Mouse (Mus musculus) forebrain, embryonic 11.5 days (tissue): ENCODE results near the gene Pyroxd2. TPM values are rescaled to one million over a fixed set of nuclear protein-coding genes. Genes with fewer than 3 reads are reported as not detected.

Source experiments
- ATAC-seq: fragments of 200-750 bp; cut with Nextera tagmentation; replicated peaks from 2 replicates; pipeline ENCODE4 v1.8.0; 2017; ENCODE audit warnings: moderate TSS enrichment; ENCODE audit not compliant: low FRiP score
- DNase-seq: peaks from one replicate; pipeline ENCODE4 v3.0.0-alpha.2; 2017; ENCODE audit warnings: low spot score
- H3K27ac ChIP-seq: fragments of 300-500 bp; sonication (generic); 2 replicates; pipeline ENCODE4 v1.5.1; 2014; ENCODE audit warnings: low read depth, low read length
- H3K27me3 ChIP-seq: fragments of 300-500 bp; sonication (generic); 2 replicates; pipeline ENCODE4 v1.6.1; 2014; ENCODE audit warnings: mild to moderate bottlenecking, low read length, mixed read lengths; ENCODE audit not compliant: control insufficient read depth, insufficient read depth
- H3K36me3 ChIP-seq: fragments of 300-500 bp; sonication (generic); 2 replicates; pipeline ENCODE4 v1.6.1; 2014; ENCODE audit warnings: mild to moderate bottlenecking, low read length, moderate library complexity, mixed read lengths; ENCODE audit not compliant: control insufficient read depth, insufficient read depth
- H3K4me1 ChIP-seq: fragments of 300-500 bp; sonication (generic); replicated peaks from 2 replicates; pipeline ENCODE4 v1.6.1; 2014; ENCODE audit warnings: low read length, mixed read lengths; ENCODE audit not compliant: control insufficient read depth, insufficient read depth
- H3K4me2 ChIP-seq: fragments of 300-500 bp; sonication (generic); 2 replicates; pipeline ENCODE4 v1.6.1; 2014; ENCODE audit warnings: low read depth, mild to moderate bottlenecking, low read length, moderate library complexity, mixed read lengths; ENCODE audit not compliant: severe bottlenecking
- H3K4me3 ChIP-seq: fragments of 300-500 bp; sonication (generic); 2 replicates; pipeline ENCODE4 v1.5.1; 2014; ENCODE audit warnings: low read depth, low read length
- H3K9ac ChIP-seq: fragments of 300-500 bp; sonication (generic); 2 replicates; pipeline ENCODE4 v1.6.1; 2014; ENCODE audit warnings: low read length
- H3K9me3 ChIP-seq: fragments of 300-500 bp; sonication (generic); 2 replicates; pipeline ENCODE4 v1.6.1; 2016; ENCODE audit warnings: low read length, mixed read lengths; ENCODE audit not compliant: control insufficient read depth
- WGBS: fragments of 180-500 bp; shearing (Covaris S2); extraction: QIAGEN DNeasy Blood & Tissue Kit; methylation state at CpG from one replicate; pipeline ENCODE4 v1.1.7; 2014; 5-methylcytosine and 5-hydroxymethylcytosine counted together
- polyA plus RNA-seq: library from polyadenylated mRNA; unstranded; fragments of >200 nt; fragmentation: Nextera tagmentation; extraction: Ambion mirVana; gene quantifications from 2 replicates; pipeline ENCODE4 v1.2.1, GENCODE M21; 2014

Pyroxd2 gene
- polyA plus RNA-seq, 1 experiment from 2014 or later: 0.53 TPM

DNA sequence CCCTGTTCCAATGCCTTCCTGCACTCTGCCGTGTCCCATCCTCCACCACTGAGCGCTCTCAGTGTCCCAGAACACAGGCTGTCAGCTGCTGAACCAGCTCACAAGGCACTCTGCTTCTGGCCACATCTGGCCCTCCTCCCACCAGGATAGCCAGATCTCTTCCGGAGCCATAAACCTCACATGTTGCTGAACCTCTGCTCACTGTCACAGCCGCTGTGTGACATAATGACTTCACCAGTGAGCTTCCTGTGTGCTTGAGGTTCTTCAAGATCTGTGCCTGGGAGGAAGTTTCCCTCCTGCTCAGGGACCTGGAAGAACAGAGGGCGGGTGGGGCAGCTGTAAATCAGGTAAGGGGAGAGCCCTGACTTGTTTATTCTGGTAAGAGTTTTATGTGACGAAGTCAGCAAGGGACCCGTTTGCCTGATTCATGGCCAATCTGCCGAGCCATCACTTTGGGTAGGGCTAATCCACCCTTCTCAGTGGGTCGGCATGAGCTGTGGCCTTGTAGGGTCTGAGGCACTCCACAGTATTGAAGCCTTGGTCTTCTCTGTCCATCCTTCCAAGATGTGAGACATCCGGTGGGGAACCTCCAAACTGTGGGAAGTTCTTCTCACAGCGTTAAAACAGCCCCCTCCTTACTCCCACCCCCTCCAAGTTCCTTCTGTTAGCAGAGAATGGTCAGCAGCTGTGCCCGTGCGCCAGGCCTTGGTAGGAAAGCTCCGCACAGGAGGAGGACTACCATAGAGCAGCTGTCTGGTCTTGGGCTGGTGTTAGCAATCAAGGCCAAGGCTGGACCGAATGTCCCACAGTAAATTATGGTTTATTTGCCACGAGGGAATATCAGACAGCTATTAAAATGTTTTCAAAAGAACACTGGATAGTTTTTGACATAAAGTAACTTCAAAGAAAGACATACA, 27.3 kb downstream of the Pyroxd2 start:
- ATAC-seq: no peak
- H3K9me3 ChIP-seq: no peaks in the 10 kb centered on the region
- H3K4me3 ChIP-seq: no peak overlapping the region
- DNase-seq: no peak
- no peaks in the 10 kb centered on the region for H3K27me3 ChIP-seq
- 86% methylated on average over 16 of the region's 16 CpGs for WGBS
- no peak overlapping the region for H3K4me2 ChIP-seq
- H3K27ac ChIP-seq: no peak overlapping the region
- H3K9ac ChIP-seq: no peak overlapping the region
- no peaks in the 10 kb centered on the region for H3K4me1 ChIP-seq
- no peaks in the 10 kb centered on the region for H3K36me3 ChIP-seq

DNA sequence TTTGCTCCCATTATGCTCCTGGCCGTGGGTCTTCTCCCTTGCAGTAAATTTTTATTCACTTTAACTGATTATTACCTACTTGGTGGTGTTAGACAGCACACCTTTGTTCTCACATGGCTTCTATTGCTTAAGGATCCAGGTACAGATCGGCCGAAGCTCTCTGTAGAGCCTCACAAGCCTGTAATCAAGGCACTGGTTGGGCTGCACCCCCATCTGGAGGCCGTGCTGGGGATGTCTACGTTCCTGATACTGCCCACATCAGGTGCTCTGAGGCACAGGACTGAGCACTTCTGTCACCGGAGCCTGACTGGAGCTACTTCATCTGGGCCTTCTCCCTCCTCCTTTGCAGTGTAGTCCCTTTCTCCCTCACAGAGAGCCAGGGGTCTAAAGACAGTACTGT, 29.3 kb downstream of the Pyroxd2 start:
- no peaks in the 10 kb centered on the region for H3K36me3 ChIP-seq
- 0 out of 2 replicates have a peak, but pooled peaks cover 2% of the 10 kb centered on the region for H3K4me1 ChIP-seq
- no peak overlapping the region for H3K27ac ChIP-seq
- DNase-seq (no peak), ATAC-seq (no peak)
- H3K27me3 ChIP-seq: no peaks in the 10 kb centered on the region
- H3K4me3 ChIP-seq: no peak overlapping the region
- no peak overlapping the region for H3K4me2 ChIP-seq
- H3K9me3 ChIP-seq: no peaks in the 10 kb centered on the region
- WGBS: 77% methylated on average over 6 of the region's 6 CpGs
- H3K9ac ChIP-seq: no peak overlapping the region

GRCm38 (mm10) chr19:42722500-42722899, 30.1 kb downstream of the Pyroxd2 start:
- ATAC-seq (no peak), DNase-seq (no peak)
- Histone ChIP-seq H3K4me2 (no peak overlapping the region), H3K27ac (no peak overlapping the region), H3K27me3 (no peaks in the 10 kb centered on the region), H3K36me3 (no peaks in the 10 kb centered on the region), H3K4me1 (0 out of 2 replicates have a peak, but pooled peaks cover 2% of the 10 kb centered on the region), H3K9ac (no peak overlapping the region), H3K4me3 (no peak overlapping the region), H3K9me3 (no peaks in the 10 kb centered on the region)
- 62% methylated on average over 2 of the region's 2 CpGs for WGBS

DNA sequence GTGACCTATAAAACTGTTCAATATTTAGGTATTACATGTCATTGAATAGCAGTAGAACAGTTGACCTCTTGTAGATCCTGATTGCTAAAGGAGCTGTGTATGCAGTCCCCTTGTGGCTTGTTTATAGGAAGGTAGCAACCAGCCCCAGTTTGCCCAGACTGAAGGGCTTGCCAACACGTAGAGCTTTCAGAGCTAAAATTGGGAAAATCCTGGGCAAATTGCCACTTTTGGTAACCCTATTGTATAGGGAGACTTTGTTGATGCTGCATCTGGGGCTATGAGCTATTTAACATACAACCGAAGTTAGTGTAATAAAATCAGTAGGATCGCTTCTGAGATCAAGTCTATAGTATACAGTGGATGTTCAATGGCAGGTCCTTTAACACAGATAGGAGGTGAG, 34.5 kb downstream of the Pyroxd2 start:
- DNase-seq (no peak), ATAC-seq (no peak)
- H3K27me3 ChIP-seq: no peaks in the 10 kb centered on the region
- H3K4me2 ChIP-seq: no peak overlapping the region
- H3K4me1 ChIP-seq: 0 out of 2 replicates have a peak, but pooled peaks cover 2% of the 10 kb centered on the region
- no peaks in the 10 kb centered on the region for H3K36me3 ChIP-seq
- H3K27ac ChIP-seq: no peak overlapping the region
- 83% methylated on average over 3 of the region's 3 CpGs for WGBS
- no peak overlapping the region for H3K9ac ChIP-seq
- no peak overlapping the region for H3K4me3 ChIP-seq
- no peaks in the 10 kb centered on the region for H3K9me3 ChIP-seq

DNA sequence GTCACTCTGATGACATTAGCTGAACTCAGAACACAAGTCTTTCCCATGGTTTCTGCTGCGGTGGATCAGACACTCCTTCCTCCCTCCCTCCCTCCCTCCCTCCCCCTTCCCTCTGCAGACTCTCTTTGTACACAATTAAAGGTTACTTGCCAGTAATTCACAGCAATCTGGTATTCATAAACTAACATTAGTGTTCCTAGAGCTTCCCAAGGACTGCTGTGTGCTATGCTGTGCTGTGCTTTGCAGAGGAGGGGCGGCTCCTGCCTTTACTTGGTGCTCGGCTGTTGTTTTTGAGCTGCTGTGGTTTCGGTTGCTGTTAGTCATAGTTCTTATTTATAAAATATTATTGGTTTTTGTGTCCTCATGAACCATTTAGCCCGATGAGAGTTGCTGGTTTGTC, 34.9 kb downstream of the Pyroxd2 start:
- Histone ChIP-seq H3K4me3 (no peak overlapping the region), H3K27ac (no peak overlapping the region), H3K36me3 (no peaks in the 10 kb centered on the region), H3K9me3 (no peaks in the 10 kb centered on the region), H3K9ac (no peak overlapping the region), H3K4me2 (no peak overlapping the region), H3K27me3 (no peaks in the 10 kb centered on the region), H3K4me1 (0 out of 2 replicates have a peak, but pooled peaks cover 2% of the 10 kb centered on the region)
- 72% methylated on average over 5 of the region's 5 CpGs for whole genome bisulfite sequencing
- ATAC-seq (no peak), DNase-seq (no peak)

DNA sequence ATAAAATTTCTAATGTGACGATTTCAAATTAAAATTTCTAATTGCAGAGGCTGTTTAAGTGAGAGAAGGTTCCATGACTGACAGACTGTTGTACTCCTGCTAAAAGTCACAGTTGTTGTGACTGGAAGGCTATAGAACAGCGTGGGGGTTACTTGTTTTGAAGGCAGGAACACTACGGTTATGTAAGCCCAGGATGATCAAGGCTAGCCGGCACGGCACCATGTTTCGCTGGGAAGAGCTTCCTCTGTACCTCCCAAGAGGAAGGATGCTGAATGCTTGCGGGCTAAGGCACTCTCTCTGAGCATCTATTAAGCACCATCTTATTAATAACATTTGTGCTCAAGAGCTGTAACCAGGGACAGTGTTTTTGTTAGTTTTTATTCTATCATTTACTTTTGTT, 36.1 kb downstream of the Pyroxd2 start:
- no peaks in the 10 kb centered on the region for H3K9me3 ChIP-seq
- no peak for DNase-seq
- no peaks in the 10 kb centered on the region for H3K36me3 ChIP-seq
- H3K4me2 ChIP-seq: no peak overlapping the region
- 81% methylated on average over 7 of the region's 7 CpGs for WGBS
- H3K4me3 ChIP-seq: no peak overlapping the region
- no peak overlapping the region for H3K27ac ChIP-seq
- H3K27me3 ChIP-seq: no peaks in the 10 kb centered on the region
- ATAC-seq: no peak
- no peak overlapping the region for H3K9ac ChIP-seq
- H3K4me1 ChIP-seq: 0 out of 2 replicates have a peak, but pooled peaks cover 2% of the 10 kb centered on the region

- DNase-seq: no peak
- Histone ChIP-seq H3K36me3 (no peaks in the 10 kb centered on the region), H3K9ac (no peak overlapping the region), H3K4me3 (no peak overlapping the region), H3K27ac (no peak overlapping the region), H3K27me3 (no peaks in the 10 kb centered on the region), H3K9me3 (no peaks in the 10 kb centered on the region), H3K4me2 (no peak overlapping the region), H3K4me1 (no peaks in the 10 kb centered on the region)
- WGBS: 86% methylated on average over 9 of the region's 9 CpGs
- no peak for ATAC-seq
Observed at GRCm38 (mm10) chr19:42713770-42714169, 38.8 kb downstream of the Pyroxd2 start.

GRCm38 (mm10) chr19:42699426-42699825, 53.1 kb downstream of the Pyroxd2 start:
- ATAC-seq: no peak
- Histone ChIP-seq H3K36me3 (no peaks in the 10 kb centered on the region), H3K9me3 (no peaks in the 10 kb centered on the region), H3K4me2 (no peak overlapping the region), H3K9ac (no peak overlapping the region), H3K27me3 (no peaks in the 10 kb centered on the region), H3K4me1 (no peaks in the 10 kb centered on the region), H3K27ac (no peak overlapping the region), H3K4me3 (no peak overlapping the region)
- DNase-seq: no peak
- WGBS: 94% methylated on average over 7 of the region's 10 CpGs

- Histone ChIP-seq H3K9ac (no peak overlapping the region), H3K4me3 (no peak overlapping the region), H3K27me3 (no peaks in the 10 kb centered on the region), H3K27ac (no peak overlapping the region), H3K36me3 (no peaks in the 10 kb centered on the region), H3K4me1 (no peaks in the 10 kb centered on the region), H3K9me3 (no peaks in the 10 kb centered on the region), H3K4me2 (no peak overlapping the region)
- DNase-seq: no peak
- ATAC-seq: no peak
- WGBS: 59% methylated on average over 2 of the region's 2 CpGs
Observed at GRCm38 (mm10) chr19:42698576-42698975, 54.0 kb downstream of the Pyroxd2 start.
